Mouse (Mus musculus): ENCODE measurements at regions not wholly inside any gene's neighbourhood (a gene's known extent, or its start where the extent isn't known, plus 50 kb on each side); places are given as distances from the start of the nearest gene placed in this dataset.

DNA sequence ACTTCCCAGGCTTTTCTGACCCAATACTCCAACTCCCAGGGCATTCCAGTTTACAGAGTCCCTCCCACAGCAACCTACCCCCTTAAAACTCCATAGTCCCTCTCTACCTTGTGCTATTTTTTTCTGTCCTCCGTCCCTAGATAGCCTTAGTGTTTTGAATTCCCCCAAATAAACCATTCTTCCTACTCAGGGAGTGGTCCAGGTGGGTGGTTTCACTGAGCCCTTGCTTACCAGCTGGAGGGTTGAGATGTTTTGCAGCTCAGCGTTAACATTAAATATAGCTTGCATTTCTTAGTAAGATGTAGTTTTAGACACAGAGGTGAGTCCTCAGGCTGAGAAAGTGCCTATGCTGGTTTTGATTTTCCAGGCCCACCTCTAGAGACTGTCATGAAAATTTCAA is 313.0 kb downstream of the Bmper start:
- DNase-seq (ENCODE audit: extremely low spot score, low spot score): no peak
- H3K27ac ChIP-seq: no peak overlapping the region
- H3K27me3 ChIP-seq (ENCODE audit: poor library complexity, severe bottlenecking): no peaks in the 10 kb centered on the region
- no peaks in the 10 kb centered on the region for H3K9me3 ChIP-seq
- H3K4me1 ChIP-seq: peaks cover 9% of the 10 kb centered on the region; the same call in 1 of the 2 replicates
- no peak overlapping the region for H3K4me3 ChIP-seq
- H3K36me3 ChIP-seq (replicated peaks): no peaks in the 10 kb centered on the region
- 85% methylated on average over 2 of the region's 2 CpGs for WGBS

DNA sequence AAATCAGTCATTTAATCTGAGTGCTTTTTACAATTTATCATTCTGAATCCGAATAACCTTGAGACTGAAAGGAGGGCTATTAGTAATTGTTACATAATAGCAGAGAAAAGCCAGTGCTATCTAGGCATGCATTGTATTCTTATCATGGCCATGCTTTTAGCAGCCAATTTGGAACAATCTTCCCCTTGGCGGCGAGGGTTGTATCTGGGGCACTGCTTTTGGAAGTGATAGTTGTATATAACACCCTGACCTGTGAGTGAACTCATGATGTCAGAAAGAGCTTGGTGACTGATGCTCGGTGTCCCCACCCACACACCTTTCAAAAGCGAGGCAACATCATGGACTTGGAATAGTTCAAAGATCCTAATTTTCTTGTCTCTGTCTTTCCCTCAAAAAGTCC is 315.2 kb downstream of the Bmper start:
- H3K27ac ChIP-seq: no peak overlapping the region
- no peaks in the 10 kb centered on the region for H3K27me3 ChIP-seq (ENCODE audit: poor library complexity, severe bottlenecking)
- no peaks in the 10 kb centered on the region for H3K36me3 ChIP-seq (replicated peaks)
- DNase-seq (ENCODE audit: extremely low spot score, low spot score): no peak
- H3K4me1 ChIP-seq: peaks cover 9% of the 10 kb centered on the region; the same call in 1 of the 2 replicates
- no peak overlapping the region for H3K4me3 ChIP-seq
- 90% methylated on average over 5 of the region's 5 CpGs for WGBS
- H3K9me3 ChIP-seq: no peaks in the 10 kb centered on the region

- Histone ChIP-seq H3K9me3 (0 out of 2 replicates have a peak, but pooled peaks cover 3% of the 10 kb centered on the region), H3K27me3 (ENCODE audit: poor library complexity, severe bottlenecking) (no peaks in the 10 kb centered on the region), H3K4me3 (no peak overlapping the region), H3K36me3 (replicated peaks) (no peaks in the 10 kb centered on the region), H3K27ac (no peak overlapping the region), H3K4me1 (no peaks in the 10 kb centered on the region)
- WGBS: 85% methylated on average over 2 of the region's 2 CpGs
- no peak for DNase-seq (ENCODE audit: extremely low spot score, low spot score)
Observed at GRCm38 (mm10) chr9:23551692-23552091, 328.8 kb downstream of the Bmper start.

DNA sequence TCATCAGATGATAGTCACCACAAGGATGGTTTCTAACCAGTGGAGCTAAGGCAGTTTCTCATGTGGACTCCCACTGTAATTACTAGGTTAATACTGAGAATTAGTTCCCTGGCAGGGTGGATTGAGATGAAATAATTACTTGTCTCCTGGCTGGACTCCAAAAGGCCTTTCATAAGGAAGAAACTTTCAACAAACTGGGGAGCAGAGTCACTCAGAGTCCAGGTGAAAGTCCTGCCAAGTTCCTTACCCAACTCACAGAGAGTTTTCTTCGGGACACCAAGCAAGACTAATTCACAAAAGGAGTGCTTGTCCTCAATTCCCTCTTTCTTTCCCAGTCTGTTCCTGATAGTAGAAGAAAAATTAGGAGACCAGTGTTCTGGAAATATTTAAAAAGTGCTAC is 330.9 kb downstream of the Bmper start:
- H3K4me3 ChIP-seq: no peak overlapping the region
- DNase-seq (ENCODE audit: extremely low spot score, low spot score): no peak
- no peaks in the 10 kb centered on the region for H3K9me3 ChIP-seq
- no peaks in the 10 kb centered on the region for H3K4me1 ChIP-seq
- H3K27ac ChIP-seq: no peak overlapping the region
- H3K27me3 ChIP-seq (ENCODE audit: poor library complexity, severe bottlenecking): no peaks in the 10 kb centered on the region
- no peaks in the 10 kb centered on the region for H3K36me3 ChIP-seq (replicated peaks)
- WGBS: 83% methylated on average over 1 of the region's 1 CpGs

GRCm38 (mm10) chr9:23557601-23558000 is 334.7 kb downstream of the Bmper start:
- Histone ChIP-seq H3K27me3 (ENCODE audit: poor library complexity, severe bottlenecking) (no peaks in the 10 kb centered on the region), H3K36me3 (replicated peaks) (no peaks in the 10 kb centered on the region), H3K4me1 (no peaks in the 10 kb centered on the region), H3K27ac (no peak overlapping the region), H3K4me3 (no peak overlapping the region), H3K9me3 (no peaks in the 10 kb centered on the region)
- 74% methylated on average over 3 of the region's 3 CpGs for WGBS
- no peak for DNase-seq (ENCODE audit: extremely low spot score, low spot score)

DNA sequence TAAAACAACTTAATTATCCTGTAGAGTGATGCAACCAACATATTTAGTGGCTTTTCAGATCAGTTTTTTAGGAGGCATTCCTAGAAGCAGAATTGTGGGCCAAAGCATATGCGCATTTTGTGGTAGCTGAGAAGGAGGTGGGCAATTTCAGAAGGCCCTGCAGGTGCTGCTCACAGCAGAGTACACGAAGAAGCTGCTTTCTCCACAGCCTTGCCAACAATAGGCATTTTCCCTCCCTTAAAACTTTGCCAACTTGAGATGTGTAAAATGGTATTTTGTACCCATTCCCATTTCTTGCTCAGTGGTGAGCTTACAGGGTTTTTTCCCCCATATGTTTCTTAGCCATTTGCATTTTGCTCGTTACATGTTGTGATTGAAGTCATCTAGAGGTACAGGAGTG is 339.0 kb downstream of the Bmper start:
- Histone ChIP-seq H3K4me1 (no peaks in the 10 kb centered on the region), H3K4me3 (no peak overlapping the region), H3K27ac (no peak overlapping the region), H3K9me3 (no peaks in the 10 kb centered on the region), H3K27me3 (ENCODE audit: poor library complexity, severe bottlenecking) (no peaks in the 10 kb centered on the region), H3K36me3 (replicated peaks) (no peaks in the 10 kb centered on the region)
- WGBS: 80% methylated on average over 3 of the region's 3 CpGs
- DNase-seq (ENCODE audit: extremely low spot score, low spot score): no peak

DNA sequence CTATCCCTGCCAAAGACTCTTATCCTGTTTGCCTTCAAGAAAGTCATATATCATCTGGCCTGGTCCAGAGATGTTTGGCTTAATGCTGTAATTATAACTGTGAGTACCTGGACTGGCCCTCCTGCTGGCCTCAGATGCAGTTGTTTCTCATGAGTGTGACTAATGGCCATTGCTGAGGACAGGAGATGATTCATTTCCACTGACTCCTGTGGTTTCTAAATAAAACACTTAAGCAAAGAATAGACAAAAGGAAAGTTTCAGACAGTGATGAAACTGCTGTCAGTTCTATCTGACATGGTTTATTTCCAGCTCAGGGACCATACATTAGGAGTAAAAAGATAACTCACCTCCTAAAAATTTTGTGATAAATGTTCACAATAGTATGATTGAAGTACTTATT is 344.2 kb downstream of the Bmper start:
- no peaks in the 10 kb centered on the region for H3K9me3 ChIP-seq
- H3K4me1 ChIP-seq: no peaks in the 10 kb centered on the region
- DNase-seq (ENCODE audit: extremely low spot score, low spot score): no peak
- no peak overlapping the region for H3K4me3 ChIP-seq
- H3K36me3 ChIP-seq (replicated peaks): no peaks in the 10 kb centered on the region
- no peak overlapping the region for H3K27ac ChIP-seq
- no peaks in the 10 kb centered on the region for H3K27me3 ChIP-seq (ENCODE audit: poor library complexity, severe bottlenecking)

DNA sequence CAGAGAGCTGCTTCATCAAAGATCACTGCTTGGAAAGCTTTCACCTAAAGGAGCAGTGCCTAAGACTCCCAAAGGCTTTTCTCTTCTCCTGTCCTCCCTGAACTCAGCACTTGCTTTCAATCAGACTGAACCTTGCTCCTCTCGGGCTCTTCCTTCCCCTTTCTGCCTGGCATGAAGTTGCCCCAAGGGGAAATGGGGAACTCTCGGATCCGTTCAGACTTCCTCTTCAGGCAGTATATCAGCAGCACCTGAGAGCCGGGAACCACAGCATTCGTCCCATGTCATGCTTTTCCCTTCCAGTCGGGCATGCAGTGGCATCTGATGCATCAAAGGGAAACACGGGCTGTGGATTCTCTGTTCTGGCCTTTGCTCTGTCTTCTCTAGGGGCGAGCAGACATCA is 347.3 kb downstream of the Bmper start:
- WGBS: 78% methylated on average over 8 of the region's 8 CpGs
- Histone ChIP-seq H3K4me3 (no peak overlapping the region), H3K4me1 (no peaks in the 10 kb centered on the region), H3K9me3 (no peaks in the 10 kb centered on the region), H3K27ac (no peak overlapping the region), H3K36me3 (replicated peaks) (no peaks in the 10 kb centered on the region), H3K27me3 (ENCODE audit: poor library complexity, severe bottlenecking) (no peaks in the 10 kb centered on the region)
- no peak for DNase-seq (ENCODE audit: extremely low spot score, low spot score)

DNA sequence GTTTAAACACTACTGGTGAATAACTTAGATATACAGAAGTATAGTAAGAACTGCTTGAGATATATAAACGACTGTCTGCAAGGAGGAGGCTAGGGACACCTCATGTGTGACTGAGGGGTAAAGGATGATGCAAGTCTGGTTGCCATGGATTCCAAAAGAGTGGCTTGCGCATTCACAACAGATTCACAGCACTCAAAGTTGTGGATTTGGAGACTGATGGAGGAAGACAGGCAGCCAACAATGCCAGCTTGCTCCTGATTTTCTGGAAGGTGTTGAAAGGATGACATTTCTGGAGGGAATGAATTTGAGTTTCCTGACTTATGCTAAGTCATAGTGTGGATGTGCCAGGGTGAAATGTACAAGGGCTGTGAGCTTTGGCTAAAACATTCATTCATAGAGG is 353.4 kb downstream of the Bmper start:
- no peak for DNase-seq (ENCODE audit: extremely low spot score, low spot score)
- H3K4me3 ChIP-seq: no peak overlapping the region
- no peaks in the 10 kb centered on the region for H3K27me3 ChIP-seq (ENCODE audit: poor library complexity, severe bottlenecking)
- peaks cover 6% of the 10 kb centered on the region; the same call in 1 of the 2 replicates for H3K4me1 ChIP-seq
- H3K9me3 ChIP-seq: no peaks in the 10 kb centered on the region
- no peak overlapping the region for H3K27ac ChIP-seq
- no peaks in the 10 kb centered on the region for H3K36me3 ChIP-seq (replicated peaks)
- WGBS: 91% methylated on average over 2 of the region's 2 CpGs

DNA sequence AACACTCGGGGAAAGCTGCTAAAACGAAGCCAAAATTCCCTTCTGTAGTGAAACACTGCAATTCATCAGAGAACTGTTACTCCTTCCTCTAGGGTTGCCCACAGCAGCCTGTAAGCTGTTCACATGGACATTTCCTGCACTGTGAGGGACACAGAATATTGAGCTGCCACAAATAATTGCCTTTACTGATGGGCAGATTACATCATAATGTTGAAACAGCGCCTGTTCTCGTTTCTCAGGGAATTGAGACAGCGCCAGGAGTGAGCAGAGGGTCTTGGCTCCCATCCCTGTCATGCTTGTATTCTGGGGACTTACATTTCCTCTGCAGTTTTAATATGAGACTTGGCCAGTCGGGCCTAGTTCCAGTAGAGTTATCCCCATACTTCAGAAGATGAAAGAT is 357.3 kb downstream of the Bmper start:
- H3K4me3 ChIP-seq: no peak overlapping the region
- H3K9me3 ChIP-seq: no peaks in the 10 kb centered on the region
- WGBS: 86% methylated on average over 6 of the region's 6 CpGs
- no peak overlapping the region for H3K27ac ChIP-seq
- H3K4me1 ChIP-seq: peaks cover 12% of the 10 kb centered on the region
- H3K27me3 ChIP-seq (ENCODE audit: poor library complexity, severe bottlenecking): no peaks in the 10 kb centered on the region
- no peak for DNase-seq (ENCODE audit: extremely low spot score, low spot score)
- no peaks in the 10 kb centered on the region for H3K36me3 ChIP-seq (replicated peaks)

DNA sequence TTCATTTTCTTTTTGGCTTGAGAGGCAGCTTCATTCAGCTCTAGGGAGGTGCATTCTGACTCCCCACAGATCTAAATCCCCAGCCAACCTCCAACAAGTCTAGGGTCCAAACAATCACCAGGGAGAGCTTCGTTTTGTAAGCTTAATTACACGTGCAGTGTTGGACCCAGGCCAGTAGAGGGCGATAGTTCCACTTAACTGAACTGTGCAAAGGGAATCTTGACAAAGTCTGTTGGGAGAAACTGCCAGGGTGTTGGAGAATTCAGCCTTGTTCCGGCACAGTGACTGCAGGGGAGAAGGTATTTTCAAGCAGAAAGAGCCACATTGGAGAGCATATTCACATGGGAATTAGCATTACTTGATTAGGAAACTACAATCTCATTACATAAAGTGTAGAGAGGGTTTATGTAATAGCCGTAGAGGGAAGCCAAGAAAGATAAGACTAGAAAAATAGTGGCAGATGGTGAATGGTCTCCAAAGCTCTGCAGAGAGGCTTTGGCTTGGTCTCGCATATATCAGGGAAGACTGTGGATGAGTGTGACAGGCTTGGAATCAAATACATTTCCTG is 358.2 kb downstream of the Bmper start:
- Histone ChIP-seq H3K27ac (no peak overlapping the region), H3K9me3 (no peaks in the 10 kb centered on the region), H3K27me3 (ENCODE audit: poor library complexity, severe bottlenecking) (no peaks in the 10 kb centered on the region), H3K4me3 (no peak overlapping the region), H3K4me1 (peaks cover 12% of the 10 kb centered on the region), H3K36me3 (replicated peaks) (no peaks in the 10 kb centered on the region)
- WGBS: 26% methylated on average over 6 of the region's 6 CpGs
- DNase-seq (ENCODE audit: extremely low spot score, low spot score): peak; percentile 68

DNA sequence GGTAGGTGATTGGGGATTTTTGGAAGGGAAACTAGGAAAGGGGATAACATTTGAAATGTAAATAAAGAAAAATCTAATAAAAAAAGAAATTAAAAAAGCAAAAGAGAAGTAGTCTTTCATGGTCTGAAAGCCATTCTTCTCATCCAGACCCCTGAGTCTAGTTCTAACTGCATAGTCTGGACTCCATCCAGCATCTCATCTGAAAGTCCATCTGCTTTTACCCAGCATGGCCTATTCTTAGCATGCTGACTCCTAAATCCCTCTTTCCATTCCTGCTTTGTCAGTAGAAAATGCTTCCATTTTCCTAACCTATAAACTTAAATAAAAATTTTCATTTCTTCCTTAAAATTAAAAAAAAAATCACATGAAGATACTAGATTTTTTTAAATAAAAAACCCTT is 361.7 kb downstream of the Bmper start:
- no peaks in the 10 kb centered on the region for H3K36me3 ChIP-seq (replicated peaks)
- H3K9me3 ChIP-seq: no peaks in the 10 kb centered on the region
- H3K4me1 ChIP-seq: peaks cover 18% of the 10 kb centered on the region
- H3K27me3 ChIP-seq (ENCODE audit: poor library complexity, severe bottlenecking): no peaks in the 10 kb centered on the region
- H3K4me3 ChIP-seq: no peak overlapping the region
- DNase-seq (ENCODE audit: extremely low spot score, low spot score): no peak
- H3K27ac ChIP-seq: no peak overlapping the region

DNA sequence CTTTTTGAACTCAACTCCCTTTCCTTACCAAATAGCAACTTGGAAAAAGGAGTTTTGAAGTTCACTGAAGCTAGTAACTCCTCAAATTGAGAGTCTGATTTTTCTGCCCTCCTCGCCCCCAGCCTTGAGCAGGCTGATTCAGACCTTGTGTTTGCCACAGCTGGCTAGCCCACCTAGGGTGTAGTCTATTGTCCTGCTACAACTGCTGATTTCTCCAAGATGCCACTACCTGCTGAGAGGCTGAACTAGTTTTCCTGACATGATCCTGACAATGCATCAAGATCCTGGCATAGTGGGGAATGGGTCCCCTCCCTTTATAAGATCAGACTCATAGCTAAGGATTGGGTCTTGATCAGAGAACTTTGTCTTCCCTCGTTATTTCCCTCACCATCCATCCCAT is 366.1 kb downstream of the Bmper start:
- Histone ChIP-seq H3K27me3 (ENCODE audit: poor library complexity, severe bottlenecking) (no peaks in the 10 kb centered on the region), H3K4me1 (peaks cover 6% of the 10 kb centered on the region), H3K4me3 (no peak overlapping the region), H3K27ac (no peak overlapping the region), H3K9me3 (no peaks in the 10 kb centered on the region), H3K36me3 (replicated peaks) (no peaks in the 10 kb centered on the region)
- no peak for DNase-seq (ENCODE audit: extremely low spot score, low spot score)
- WGBS: 13% methylated on average over 2 of the region's 2 CpGs

GRCm38 (mm10) chr9:23591906-23592305 is 369.0 kb downstream of the Bmper start:
- no peak overlapping the region for H3K27ac ChIP-seq
- H3K4me1 ChIP-seq: peaks cover 6% of the 10 kb centered on the region
- no peak overlapping the region for H3K4me3 ChIP-seq
- no peak for DNase-seq (ENCODE audit: extremely low spot score, low spot score)
- no peaks in the 10 kb centered on the region for H3K9me3 ChIP-seq
- H3K27me3 ChIP-seq (ENCODE audit: poor library complexity, severe bottlenecking): no peaks in the 10 kb centered on the region
- no peaks in the 10 kb centered on the region for H3K36me3 ChIP-seq (replicated peaks)
